Mouse (Mus musculus) heart, embryonic 10.5 days (tissue): ENCODE measurements at regions not wholly inside any gene's neighbourhood (a gene's known extent, or its start where the extent isn't known, plus 50 kb on each side); places are given as distances from the start of the nearest gene placed in this dataset.

ENCODE experiments used
- DNase-seq: peaks from one replicate; pipeline ENCODE4 v3.0.0-alpha.2; 2017; ENCODE audit warnings: low spot score
- H3K27ac ChIP-seq: fragments of 300-500 bp; sonication (generic); 2 replicates; pipeline ENCODE4 v1.5.1; 2016; ENCODE audit warnings: mild to moderate bottlenecking
- H3K27me3 ChIP-seq: fragments of 300-500 bp; sonication (generic); 2 replicates; pipeline ENCODE4 v1.6.1; 2016; ENCODE audit warnings: mild to moderate bottlenecking; ENCODE audit not compliant: poor library complexity, insufficient read depth, severe bottlenecking
- H3K36me3 ChIP-seq: fragments of 300-500 bp; sonication (generic); 2 replicates; pipeline ENCODE4 v1.6.1; 2016; ENCODE audit warnings: mild to moderate bottlenecking, moderate library complexity
- H3K4me1 ChIP-seq: fragments of 300-500 bp; sonication (generic); 2 replicates; pipeline ENCODE4 v1.6.1; 2016; ENCODE audit warnings: mild to moderate bottlenecking
- H3K4me3 ChIP-seq: fragments of 300-500 bp; sonication (generic); 2 replicates; pipeline ENCODE4 v1.5.1; 2016; ENCODE audit warnings: mild to moderate bottlenecking, moderate library complexity
- H3K9me3 ChIP-seq: fragments of 300-500 bp; sonication (generic); 2 replicates; pipeline ENCODE4 v1.6.1; 2016; ENCODE audit warnings: mild to moderate bottlenecking, moderate library complexity
- WGBS: fragments of 180-500 bp; shearing (Covaris S2); methylation state at CpG from one replicate; pipeline ENCODE4 v1.1.7; 2016; 5-methylcytosine and 5-hydroxymethylcytosine counted together

GRCm38 (mm10) chr3:57228400-57228799 is 73.4 kb downstream of the Tm4sf1 start:
- no peaks in the 10 kb centered on the region for H3K36me3 ChIP-seq

GRCm38 (mm10) chr3:57223773-57224172 is 78.0 kb downstream of the Tm4sf1 start:
- WGBS = 76% methylated on average over 2 of the region's 2 CpGs
- Histone ChIP-seq H3K27ac (no peak overlapping the region), H3K4me1 (no peaks in the 10 kb centered on the region), H3K9me3 (no peaks in the 10 kb centered on the region), H3K4me3 (no peak overlapping the region), H3K27me3 (no peaks in the 10 kb centered on the region), H3K36me3 (no peaks in the 10 kb centered on the region)
- no peak for DNase-seq

More at GRCm38 (mm10) chr3:57228400-57228799, 73.4 kb downstream of the Tm4sf1 start:
- no peaks in the 10 kb centered on the region for H3K9me3 ChIP-seq
- DNase-seq = no peak
- no peaks in the 10 kb centered on the region for H3K27me3 ChIP-seq
- H3K27ac ChIP-seq = no peak overlapping the region
- H3K4me3 ChIP-seq = no peak overlapping the region
- WGBS = 93% methylated on average over 2 of the region's 2 CpGs
- no peaks in the 10 kb centered on the region for H3K4me1 ChIP-seq

GRCm38 (mm10) chr3:57222318-57222914 is 79.4 kb downstream of the Tm4sf1 start:
- no peaks in the 10 kb centered on the region for H3K9me3 ChIP-seq
- H3K27me3 ChIP-seq = no peaks in the 10 kb centered on the region
- 84% methylated on average over 3 of the region's 3 CpGs for WGBS
- H3K27ac ChIP-seq = no peak overlapping the region
- H3K4me1 ChIP-seq = no peaks in the 10 kb centered on the region
- no peak for DNase-seq
- H3K4me3 ChIP-seq = no peak overlapping the region
- no peaks in the 10 kb centered on the region for H3K36me3 ChIP-seq

- Histone ChIP-seq H3K4me3 (no peak overlapping the region), H3K27me3 (no peaks in the 10 kb centered on the region), H3K36me3 (no peaks in the 10 kb centered on the region), H3K4me1 (no peaks in the 10 kb centered on the region), H3K27ac (no peak overlapping the region), H3K9me3 (no peaks in the 10 kb centered on the region)
- 72% methylated on average over 3 of the region's 3 CpGs for WGBS
- no peak for DNase-seq
Observed at GRCm38 (mm10) chr3:57218431-57218830, 83.4 kb downstream of the Tm4sf1 start.

- Histone ChIP-seq H3K36me3 (no peaks in the 10 kb centered on the region), H3K9me3 (no peaks in the 10 kb centered on the region), H3K4me3 (no peak overlapping the region), H3K27me3 (no peaks in the 10 kb centered on the region), H3K27ac (no peak overlapping the region), H3K4me1 (no peaks in the 10 kb centered on the region)
- WGBS = 21% methylated on average over 3 of the region's 3 CpGs
- no peak for DNase-seq
Observed at GRCm38 (mm10) chr3:57204066-57204723, 97.6 kb downstream of the Tm4sf1 start.

- H3K9me3 ChIP-seq = no peaks in the 10 kb centered on the region
Observed at GRCm38 (mm10) chr3:57203418-57203817, 98.4 kb downstream of the Tm4sf1 start.

GRCm38 (mm10) chr3:57181587-57181986 is 120.2 kb downstream of the Tm4sf1 start:
- Histone ChIP-seq H3K27me3 (no peaks in the 10 kb centered on the region), H3K9me3 (no peaks in the 10 kb centered on the region), H3K4me3 (no peak overlapping the region), H3K27ac (no peak overlapping the region), H3K36me3 (no peaks in the 10 kb centered on the region), H3K4me1 (no peaks in the 10 kb centered on the region)
- WGBS = 49% methylated on average over 4 of the region's 4 CpGs
- DNase-seq = no peak

More at GRCm38 (mm10) chr3:57203418-57203817, 98.4 kb downstream of the Tm4sf1 start:
- no peaks in the 10 kb centered on the region for H3K36me3 ChIP-seq
- no peaks in the 10 kb centered on the region for H3K4me1 ChIP-seq
- no peak overlapping the region for H3K4me3 ChIP-seq
- no peak overlapping the region for H3K27ac ChIP-seq
- H3K27me3 ChIP-seq = no peaks in the 10 kb centered on the region
- WGBS = 76% methylated on average over 4 of the region's 4 CpGs
- no peak for DNase-seq

GRCm38 (mm10) chr3:57153177-57153948 is 148.4 kb downstream of the Tm4sf1 start:
- Histone ChIP-seq H3K27me3 (no peaks in the 10 kb centered on the region), H3K36me3 (no peaks in the 10 kb centered on the region), H3K4me3 (no peak overlapping the region), H3K4me1 (no peaks in the 10 kb centered on the region), H3K9me3 (no peaks in the 10 kb centered on the region), H3K27ac (no peak overlapping the region)
- DNase-seq = no peak
- WGBS = 57% methylated on average over 4 of the region's 4 CpGs

GRCm38 (mm10) chr3:57149156-57149555 is 152.6 kb downstream of the Tm4sf1 start:
- WGBS = 77% methylated on average over 3 of the region's 3 CpGs
- no peaks in the 10 kb centered on the region for H3K4me1 ChIP-seq
- no peak for DNase-seq
- H3K27me3 ChIP-seq = no peaks in the 10 kb centered on the region
- H3K36me3 ChIP-seq = no peaks in the 10 kb centered on the region
- no peak overlapping the region for H3K27ac ChIP-seq
- H3K9me3 ChIP-seq = no peaks in the 10 kb centered on the region
- no peak overlapping the region for H3K4me3 ChIP-seq

- Histone ChIP-seq H3K36me3 (no peaks in the 10 kb centered on the region), H3K9me3 (no peaks in the 10 kb centered on the region), H3K4me3 (peak overlapping the region; percentile 57), H3K27ac (peak overlapping the region; percentile 70), H3K4me1 (no peaks in the 10 kb centered on the region), H3K27me3 (no peaks in the 10 kb centered on the region)
- peak; percentile 80 for DNase-seq
- 15% methylated on average over 24 of the region's 24 CpGs for WGBS
Observed at GRCm38 (mm10) chr3:57136847-57137246, 164.9 kb downstream of the Tm4sf1 start.

GRCm38 (mm10) chr3:57128606-57129005 is 173.2 kb downstream of the Tm4sf1 start:
- Histone ChIP-seq H3K4me1 (no peaks in the 10 kb centered on the region), H3K36me3 (no peaks in the 10 kb centered on the region), H3K4me3 (no peak overlapping the region), H3K27me3 (no peaks in the 10 kb centered on the region), H3K9me3 (no peaks in the 10 kb centered on the region), H3K27ac (no peak overlapping the region)
- 83% methylated on average over 2 of the region's 2 CpGs for WGBS
- no peak for DNase-seq

- Histone ChIP-seq H3K36me3 (no peaks in the 10 kb centered on the region), H3K9me3 (no peaks in the 10 kb centered on the region), H3K27me3 (no peaks in the 10 kb centered on the region), H3K27ac (no peak overlapping the region), H3K4me1 (no peaks in the 10 kb centered on the region), H3K4me3 (no peak overlapping the region)
- DNase-seq = no peak
- 63% methylated on average over 4 of the region's 4 CpGs for WGBS
Observed at GRCm38 (mm10) chr3:57125792-57126485, 175.8 kb downstream of the Tm4sf1 start.

- 75% methylated on average over 1 of the region's 1 CpGs for WGBS
- Histone ChIP-seq H3K4me1 (no peaks in the 10 kb centered on the region), H3K27ac (no peak overlapping the region), H3K27me3 (no peaks in the 10 kb centered on the region), H3K36me3 (no peaks in the 10 kb centered on the region), H3K4me3 (no peak overlapping the region), H3K9me3 (no peaks in the 10 kb centered on the region)
- no peak for DNase-seq
Observed at GRCm38 (mm10) chr3:57118016-57118415, 183.8 kb downstream of the Tm4sf1 start.
